Mouse (Mus musculus) C2C12 (cell line): ENCODE measurements around the gene C530025M09Rik. TPM values are rescaled to one million over a fixed set of nuclear protein-coding genes. Genes with fewer than 3 reads are reported as not detected.

ENCODE experiments used
- H3K27me3 ChIP-seq: one replicate; pipeline ENCODE4 v1.6.1; 2011; ENCODE audit not compliant: control insufficient read depth, insufficient read depth, insufficient read length
- H3K36me3 ChIP-seq: one replicate; pipeline ENCODE4 v1.6.1; 2011; ENCODE audit not compliant: control insufficient read depth, insufficient read depth
- H3K4me3 ChIP-seq: one replicate; pipeline ENCODE4 v1.5.1; 2011; ENCODE audit warnings: mild to moderate bottlenecking, control low read depth; ENCODE audit not compliant: poor library complexity, insufficient read depth, severe bottlenecking
- H3K79me2 ChIP-seq: one replicate; pipeline ENCODE4 v1.6.1; 2011; ENCODE audit not compliant: control insufficient read depth, insufficient read depth
- H3K79me3 ChIP-seq: one replicate; pipeline ENCODE4 v1.6.1; 2011; ENCODE audit warnings: low read depth, control low read depth
- H3ac ChIP-seq: one replicate; pipeline ENCODE3; 2011; ENCODE audit warnings: low read depth; ENCODE audit not compliant: control insufficient read depth, insufficient read length
- CEBPB ChIP-seq: IDR thresholded peaks from one replicate; pipeline ENCODE4 v1.6.1; 2011; ENCODE audit warnings: low read depth, mild to moderate bottlenecking, control low read depth, moderate library complexity
- CTCF ChIP-seq: IDR thresholded peaks from one replicate; pipeline ENCODE4 v1.5.1; 2011; ENCODE audit not compliant: control insufficient read depth, insufficient read depth, insufficient read length
- FOSL1 ChIP-seq: IDR thresholded peaks from one replicate; pipeline ENCODE4 v1.8.0; 2011; ENCODE audit warnings: mild to moderate bottlenecking, low read length; ENCODE audit not compliant: poor library complexity, insufficient read depth, severe bottlenecking
- MAX ChIP-seq: IDR thresholded peaks from one replicate; pipeline ENCODE4 v1.6.1; 2011; ENCODE audit warnings: mild to moderate bottlenecking, control low read depth
- MYOD1 ChIP-seq: IDR thresholded peaks from one replicate; pipeline ENCODE4 v1.6.1; 2011; ENCODE audit warnings: low read depth; ENCODE audit not compliant: control insufficient read depth, insufficient read length
- MYOG ChIP-seq: IDR thresholded peaks from one replicate; pipeline ENCODE4 v1.6.1; 2011; ENCODE audit not compliant: control insufficient read depth, insufficient read length; ENCODE audit errors: extremely low read depth
- USF1 ChIP-seq: IDR thresholded peaks from one replicate; pipeline ENCODE4 v1.6.1; 2011; ENCODE audit warnings: low read depth, mild to moderate bottlenecking, control low read depth, moderate library complexity
- polyA plus RNA-seq: library from polyadenylated mRNA; unstranded; fragments of >200 nt; fragmentation: generic; extraction: Trizol; gene quantifications from one replicate; pipeline ENCODE4 v1.2.1, GENCODE M21; 2012; ENCODE audit warnings: missing spikeins

The C530025M09Rik gene
- polyA plus RNA-seq, 1 experiment, result not detected

GRCm38 (mm10) chr2:149818395-149818794, 12.6 kb downstream of the C530025M09Rik start:
- Histone ChIP-seq H3K4me3 (no peak overlapping the region), H3K79me2 (no peaks in the 10 kb centered on the region), H3K27me3 (no peaks in the 10 kb centered on the region), H3K36me3 (no peaks in the 10 kb centered on the region), H3K79me3 (no peaks in the 10 kb centered on the region), H3ac (no peak overlapping the region)
- TF ChIP-seq FOSL1, result no peak
- TF ChIP-seq USF1, result no peak
- TF ChIP-seq CTCF, result no peak

- Histone ChIP-seq H3K4me3 (no peak overlapping the region), H3ac (no peak overlapping the region), H3K27me3 (no peaks in the 10 kb centered on the region), H3K79me2 (no peaks in the 10 kb centered on the region), H3K79me3 (no peaks in the 10 kb centered on the region), H3K36me3 (no peaks in the 10 kb centered on the region)
- TF ChIP-seq MYOG, result no peak
- TF ChIP-seq USF1, result no peak
- TF ChIP-seq FOSL1, result no peak
- TF ChIP-seq CEBPB, result no peak
- no peak for TF ChIP-seq MAX
- no peak for TF ChIP-seq MYOD1
- no peak for TF ChIP-seq CTCF
These were observed 18.1 kb downstream of the C530025M09Rik start for GRCm38 (mm10) chr2:149812899-149813298.

GRCm38 (mm10) chr2:149805256-149805655, 25.8 kb downstream of the C530025M09Rik start:
- TF ChIP-seq MYOD1 (no peak), CEBPB (no peak), MYOG (no peak), MAX (no peak), USF1 (no peak), CTCF (no peak), FOSL1 (no peak)
- H3K36me3 ChIP-seq, result no peaks in the 10 kb centered on the region
- H3K27me3 ChIP-seq, result no peaks in the 10 kb centered on the region
- no peak overlapping the region for H3ac ChIP-seq
- H3K79me2 ChIP-seq, result no peaks in the 10 kb centered on the region
- H3K79me3 ChIP-seq, result no peaks in the 10 kb centered on the region
- no peak overlapping the region for H3K4me3 ChIP-seq

GRCm38 (mm10) chr2:149804599-149805140, 26.3 kb downstream of the C530025M09Rik start:
- TF ChIP-seq MYOD1, result no peak
- TF ChIP-seq USF1, result no peak
- TF ChIP-seq CTCF, result no peak
- no peak for TF ChIP-seq FOSL1
- no peak for TF ChIP-seq MAX
- TF ChIP-seq MYOG, result no peak
- no peak for TF ChIP-seq CEBPB
- Histone ChIP-seq H3ac (no peak overlapping the region), H3K79me2 (no peaks in the 10 kb centered on the region), H3K4me3 (no peak overlapping the region), H3K36me3 (no peaks in the 10 kb centered on the region), H3K79me3 (no peaks in the 10 kb centered on the region), H3K27me3 (no peaks in the 10 kb centered on the region)

GRCm38 (mm10) chr2:149798613-149799012, 32.4 kb downstream of the C530025M09Rik start:
- Histone ChIP-seq H3K4me3 (no peak overlapping the region), H3K79me3 (no peaks in the 10 kb centered on the region), H3K27me3 (no peaks in the 10 kb centered on the region), H3K79me2 (no peaks in the 10 kb centered on the region), H3K36me3 (no peaks in the 10 kb centered on the region), H3ac (no peak overlapping the region)
- TF ChIP-seq USF1 (no peak), FOSL1 (no peak), CEBPB (no peak), MYOD1 (no peak), CTCF (no peak), MYOG (no peak), MAX (no peak)

Other genes with a start within 250 kb of the C530025M09Rik start
- gene Syndig1, start 2.0 kb downstream of the C530025M09Rik start, polyA plus RNA-seq, result not detected